Mouse (Mus musculus) thymus, adult 2 months (tissue): ENCODE data around the gene Rrn3. TPM values are rescaled to one million over a fixed set of nuclear protein-coding genes. Genes with fewer than 3 reads are reported as not detected.

Source experiments
- DNase-seq: peaks from one replicate; pipeline ENCODE4 v3.0.0; 2021
- H3K27ac ChIP-seq: fragments of 200-500 bp; 2 replicates; pipeline ENCODE4 v1.5.1; 2012; ENCODE audit warnings: low read length, control low read depth; ENCODE audit not compliant: control insufficient read depth, insufficient read depth
- H3K27me3 ChIP-seq: fragments of 200-500 bp; 2 replicates; pipeline ENCODE4 v1.6.1; 2012; ENCODE audit warnings: mild to moderate bottlenecking, low read length, moderate library complexity, mixed read lengths; ENCODE audit not compliant: control insufficient read depth, insufficient read depth
- H3K36me3 ChIP-seq: fragments of 200-500 bp; 2 replicates; pipeline ENCODE4 v1.6.1; 2012; ENCODE audit warnings: mild to moderate bottlenecking, low read length, moderate library complexity; ENCODE audit not compliant: control insufficient read depth, insufficient read depth
- H3K4me1 ChIP-seq: fragments of 200-500 bp; replicated peaks from 2 replicates; pipeline ENCODE4 v1.6.1; 2012; ENCODE audit warnings: low read length; ENCODE audit not compliant: control insufficient read depth, insufficient read depth
- H3K4me3 ChIP-seq: fragments of 200-500 bp; 2 replicates; pipeline ENCODE4 v1.5.1; 2012; ENCODE audit warnings: mild to moderate bottlenecking, low read length, control low read depth, moderate library complexity; ENCODE audit not compliant: control insufficient read depth, insufficient read depth
- CTCF ChIP-seq: fragments of 200-500 bp; IDR thresholded peaks from 2 replicates; pipeline ENCODE4 v1.5.1; 2012; ENCODE audit warnings: mild to moderate bottlenecking, control low read depth, low read length, moderate library complexity, borderline replicate concordance; ENCODE audit not compliant: control insufficient read depth, poor library complexity, insufficient read depth; ENCODE audit errors: extremely low read depth
- POLR2A ChIP-seq: fragments of 200-500 bp; IDR thresholded peaks from 2 replicates; pipeline ENCODE4 v1.6.1; 2012; ENCODE audit warnings: mild to moderate bottlenecking, low read length, control low read depth, moderate library complexity; ENCODE audit not compliant: control insufficient read depth, poor library complexity, insufficient read depth; ENCODE audit errors: extremely low read depth
- WGBS: fragments of 180-500 bp; shearing (Covaris S2); methylation state at CpG from one replicate; pipeline ENCODE4 v1.1.7; 2018; 5-methylcytosine and 5-hydroxymethylcytosine counted together
- polyA plus RNA-seq: library from polyadenylated mRNA; depleted of rRNA; stranded (reverse); fragments of >200 nt; gene quantifications from 2 replicates; pipeline ENCODE4 v1.2.3, GENCODE M21; 2012; rRNA removed

Gene Rrn3
- polyA plus RNA-seq, 1 experiment: 13.6 TPM

- H3K4me3 ChIP-seq: no peak overlapping the region
- TF ChIP-seq CTCF: no peak
- no peak for TF ChIP-seq POLR2A
- H3K36me3 ChIP-seq: peaks cover 12% of the 10 kb centered on the region
- 83% methylated on average over 5 of the region's 5 CpGs for WGBS
- no peaks in the 10 kb centered on the region for H3K4me1 ChIP-seq
- no peak overlapping the region for H3K27ac ChIP-seq
- no peaks in the 10 kb centered on the region for H3K27me3 ChIP-seq
- no peak for DNase-seq
Observed at GRCm38 (mm10) chr16:13845031-13845430, 64.5 kb downstream of the Rrn3 start.

GRCm38 (mm10) chr16:13846675-13847074, 66.2 kb downstream of the Rrn3 start:
- no peaks in the 10 kb centered on the region for H3K27me3 ChIP-seq
- 100% methylated on average over 1 of the region's 1 CpGs for WGBS
- no peak for DNase-seq
- TF ChIP-seq CTCF: no peak
- TF ChIP-seq POLR2A: no peak
- no peaks in the 10 kb centered on the region for H3K4me1 ChIP-seq
- no peak overlapping the region for H3K27ac ChIP-seq
- no peak overlapping the region for H3K4me3 ChIP-seq
- H3K36me3 ChIP-seq: peaks cover 12% of the 10 kb centered on the region

GRCm38 (mm10) chr16:13848310-13848709, 67.8 kb downstream of the Rrn3 start:
- no peaks in the 10 kb centered on the region for H3K4me1 ChIP-seq
- H3K36me3 ChIP-seq: peaks cover 12% of the 10 kb centered on the region
- 16% methylated on average over 2 of the region's 2 CpGs for WGBS
- no peak overlapping the region for H3K27ac ChIP-seq
- no peaks in the 10 kb centered on the region for H3K27me3 ChIP-seq
- no peak overlapping the region for H3K4me3 ChIP-seq
- no peak for DNase-seq
- TF ChIP-seq CTCF (no peak), POLR2A (no peak)

- WGBS: 97% methylated on average over 4 of the region's 4 CpGs
- Histone ChIP-seq H3K27me3 (no peaks in the 10 kb centered on the region), H3K36me3 (peaks cover 4% of the 10 kb centered on the region; the same call in 1 of the 2 replicates), H3K4me3 (no peak overlapping the region), H3K27ac (no peak overlapping the region), H3K4me1 (no peaks in the 10 kb centered on the region)
- TF ChIP-seq POLR2A: no peak
- TF ChIP-seq CTCF: no peak
- no peak for DNase-seq
Observed at GRCm38 (mm10) chr16:13851446-13851845, 70.9 kb downstream of the Rrn3 start.

GRCm38 (mm10) chr16:13853886-13854285, 73.4 kb downstream of the Rrn3 start:
- Histone ChIP-seq H3K36me3 (peaks cover 12% of the 10 kb centered on the region; the same call in 1 of the 2 replicates), H3K4me3 (no peak overlapping the region), H3K4me1 (no peaks in the 10 kb centered on the region), H3K27ac (no peak overlapping the region), H3K27me3 (no peaks in the 10 kb centered on the region)
- DNase-seq: no peak
- WGBS: 97% methylated on average over 4 of the region's 4 CpGs
- no peak for TF ChIP-seq CTCF
- no peak for TF ChIP-seq POLR2A

Other genes starting within 250 kb of the Rrn3 start
- gene Parn, start 112.5 kb upstream of the Rrn3 start, polyA plus RNA-seq: 16.1 and 21.0 TPM in 2 replicates
- 29.6 and 32.0 TPM in 2 replicates for gene Bfar, start 108.8 kb upstream of the Rrn3 start, polyA plus RNA-seq
- 3.0 and 4.2 TPM in 2 replicates for gene 3110001I22Rik, start 108.8 kb upstream of the Rrn3 start, polyA plus RNA-seq
- gene Pla2g10, start 49.7 kb upstream of the Rrn3 start, polyA plus RNA-seq: 0.35 TPM in 1 of 2 replicates, not detected in the other
- gene Ntan1, start 38.1 kb downstream of the Rrn3 start, polyA plus RNA-seq: 80.3 and 86.7 TPM in 2 replicates
- 58.0 and 77.2 TPM in 2 replicates for gene Pdxdc1, start 122.4 kb downstream of the Rrn3 start, polyA plus RNA-seq
- gene Mpv17l, start 122.5 kb downstream of the Rrn3 start, polyA plus RNA-seq: 1.2 and 1.4 TPM in 2 replicates
- 0.17 and 0.38 TPM in 2 replicates for gene 2900011O08Rik, start 205.9 kb downstream of the Rrn3 start, polyA plus RNA-seq
- gene Ifitm7, start 206.2 kb downstream of the Rrn3 start, polyA plus RNA-seq: not detected in 2 replicates